Mouse (Mus musculus) adrenal gland, postnatal 25 days (tissue): ENCODE data around the gene Pygm. TPM values are rescaled to one million over a fixed set of nuclear protein-coding genes. Genes with fewer than 3 reads are reported as not detected.

Experiments used
- DNase-seq: peaks from one replicate; pipeline ENCODE4 v3.0.0; 2021; ENCODE audit warnings: mixed read lengths
- long read RNA-seq: library from polyadenylated mRNA; stranded (forward); transcript quantifications from one replicate; pipeline ENCODE4 v2.0.0, GENCODE M21; 2021
- total RNA-seq: library from RNA; stranded (reverse); gene quantifications from 2 replicates; pipeline ENCODE4 v1.2.3, GENCODE M21; 2021

Pygm gene
- 61.6 and 85.9 TPM in 2 replicates for total RNA-seq
- long read RNA-seq, transcript Pygm-201 (20 exons, 2,874 nt), result major isoform, 40 of 58 reads
- long read RNA-seq, partial matches to known transcripts, result 18 of 58 reads
- long read RNA-seq, other reads (novel, unspliced or antisense), result 0 of 58 reads

DNA sequence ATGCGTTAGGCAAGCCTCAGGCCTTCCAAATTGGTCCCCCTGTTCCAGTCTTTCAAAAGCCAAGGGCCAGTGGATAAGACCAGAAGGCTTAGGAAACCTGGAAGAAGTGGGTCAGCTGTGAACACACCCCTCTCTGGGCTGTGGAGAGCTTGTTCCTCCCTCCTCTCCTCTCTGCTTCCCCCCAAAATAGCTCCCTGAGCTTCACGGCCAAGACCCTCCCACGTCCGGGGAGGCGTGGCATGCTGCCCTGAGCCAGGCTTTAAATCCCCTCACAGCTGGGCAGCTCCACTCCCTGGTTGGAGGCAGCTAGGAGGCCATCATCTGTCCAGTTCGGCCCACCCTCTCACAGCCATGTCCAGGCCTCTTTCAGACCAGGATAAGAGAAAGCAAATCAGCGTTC is at the start of gene Pygm:
Pygm (plus strand) TSS at position 272 of the 400 bp plus-strand sequence.
- DNase-seq, result peak; percentile 64

DNA sequence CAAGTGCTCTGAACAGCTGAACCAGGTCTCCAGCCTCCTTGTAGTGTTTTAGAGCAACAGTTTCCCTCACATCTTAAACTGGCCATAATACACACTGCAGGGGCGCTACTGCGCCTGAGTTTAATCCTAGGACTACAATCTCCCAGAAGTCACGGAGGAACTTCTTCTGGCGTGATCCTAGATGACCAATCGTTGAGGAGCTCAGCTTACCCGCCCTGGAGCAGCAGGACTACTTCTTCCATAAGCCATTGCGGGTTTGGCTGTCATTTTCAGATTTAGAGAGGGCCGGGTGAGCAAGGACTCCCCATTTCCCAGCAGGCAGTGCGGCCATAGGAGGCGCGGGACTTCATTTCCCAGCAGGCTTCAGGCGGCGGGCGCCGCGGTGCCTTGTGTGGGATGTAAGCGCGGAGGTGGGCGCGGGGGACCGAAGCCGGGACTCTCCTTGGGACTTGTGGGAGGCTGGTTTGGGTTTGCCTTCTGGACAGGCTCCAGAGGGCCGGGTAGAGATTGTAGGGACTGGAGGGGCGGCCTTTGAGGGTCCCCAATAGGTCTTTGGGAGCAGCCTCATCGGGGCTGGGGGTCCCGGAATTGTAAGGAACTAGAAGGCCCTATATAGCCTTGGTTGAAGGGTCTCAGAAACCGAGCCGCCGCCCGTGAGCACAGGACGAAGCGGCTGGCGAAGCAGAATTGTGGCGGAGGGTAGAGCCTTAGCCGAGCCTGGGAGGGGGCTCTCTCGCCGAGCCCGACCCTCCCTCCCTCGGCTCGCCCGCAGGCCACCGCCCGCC is 49.3 kb upstream of the Pygm start, which contains the start of gene Men1:
Men1 (plus strand) TSS at position 307 of the 785 bp plus-strand sequence.
- DNase-seq, result peak; percentile 90

DNA sequence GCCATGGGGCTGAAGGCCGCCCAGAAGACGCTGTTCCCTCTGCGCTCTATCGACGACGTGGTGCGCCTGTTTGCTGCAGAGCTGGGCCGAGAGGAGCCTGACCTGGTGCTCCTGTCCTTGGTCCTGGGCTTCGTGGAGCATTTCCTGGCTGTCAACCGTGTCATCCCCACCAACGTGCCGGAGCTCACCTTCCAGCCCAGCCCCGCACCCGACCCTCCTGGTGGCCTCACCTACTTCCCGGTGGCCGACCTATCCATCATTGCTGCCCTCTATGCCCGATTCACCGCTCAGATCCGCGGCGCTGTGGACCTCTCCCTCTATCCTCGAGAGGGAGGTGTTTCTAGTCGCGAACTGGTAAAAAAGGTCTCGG is 48.8 kb upstream of the Pygm start:
- DNase-seq, result no peak

DNA sequence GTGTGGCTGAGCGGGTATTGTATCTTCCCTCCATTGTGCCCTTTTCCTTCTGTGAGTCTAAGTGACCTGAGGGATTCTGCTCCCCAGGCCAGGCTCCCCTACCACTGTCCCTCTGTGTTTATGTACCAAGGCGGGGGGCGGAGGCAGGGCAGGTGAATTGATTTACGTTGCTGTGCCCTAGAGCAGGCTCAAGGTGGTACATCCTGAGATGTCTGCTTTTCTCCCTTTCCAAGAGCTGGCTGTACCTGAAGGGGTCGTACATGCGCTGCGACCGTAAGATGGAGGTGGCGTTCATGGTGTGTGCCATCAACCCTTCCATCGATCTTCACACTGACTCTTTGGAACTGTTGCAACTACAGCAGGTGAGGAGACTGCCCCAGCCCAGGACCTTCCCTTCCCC is 47.3 kb upstream of the Pygm start:
- no peak for DNase-seq

DNA sequence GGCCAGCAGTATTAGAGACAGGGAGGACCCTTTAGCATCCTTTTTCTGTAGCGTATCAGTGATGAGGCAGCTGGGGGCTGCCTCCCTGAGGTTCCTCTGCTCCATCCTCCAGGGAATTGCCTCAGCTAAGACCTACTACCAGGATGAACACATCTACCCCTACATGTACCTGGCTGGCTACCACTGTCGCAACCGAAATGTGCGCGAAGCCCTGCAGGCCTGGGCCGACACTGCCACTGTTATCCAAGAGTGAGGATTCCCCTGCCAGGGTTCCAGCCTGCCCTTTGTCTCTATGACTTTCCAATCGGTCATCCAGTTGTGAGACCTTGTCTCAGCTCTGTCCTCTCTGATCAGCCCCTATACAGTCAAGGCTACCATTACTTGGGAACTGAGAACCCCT is 46.0 kb upstream of the Pygm start:
- DNase-seq, result no peak

DNA sequence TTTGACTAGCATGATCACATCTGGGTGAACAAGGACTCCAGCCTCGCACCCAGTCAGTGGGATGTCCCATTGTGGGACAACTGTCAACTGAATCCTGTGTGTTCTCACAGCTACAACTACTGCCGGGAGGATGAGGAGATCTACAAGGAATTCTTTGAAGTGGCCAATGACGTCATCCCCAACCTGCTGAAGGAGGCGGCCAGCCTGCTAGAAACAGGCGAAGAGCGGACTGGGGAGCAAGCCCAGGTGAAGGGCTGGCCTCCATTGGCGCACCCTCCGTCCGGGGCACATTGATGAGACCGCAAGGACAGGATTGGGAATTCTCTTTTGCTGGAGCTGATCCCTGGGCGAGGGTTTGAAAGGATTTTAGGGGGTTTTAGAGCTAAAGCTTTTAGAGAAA is 45.5 kb upstream of the Pygm start:
- no peak for DNase-seq

DNA sequence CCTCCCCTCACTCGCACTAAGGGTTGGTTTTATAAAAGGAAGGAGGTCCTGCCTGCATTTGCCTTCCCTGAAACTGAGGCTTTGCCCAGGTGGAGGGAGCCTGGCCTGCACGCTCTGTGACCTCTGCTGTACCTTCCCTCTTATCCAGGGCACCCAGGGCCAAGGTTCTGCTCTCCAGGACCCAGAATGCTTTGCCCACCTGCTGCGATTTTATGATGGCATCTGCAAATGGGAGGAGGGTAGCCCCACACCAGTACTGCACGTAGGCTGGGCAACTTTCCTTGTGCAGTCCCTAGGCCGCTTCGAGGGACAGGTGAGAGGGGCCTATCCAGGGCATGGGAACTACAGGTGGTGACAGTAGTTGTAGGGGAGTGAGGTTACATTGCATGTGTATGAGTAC is 45.0 kb upstream of the Pygm start:
- no peak for DNase-seq

DNA sequence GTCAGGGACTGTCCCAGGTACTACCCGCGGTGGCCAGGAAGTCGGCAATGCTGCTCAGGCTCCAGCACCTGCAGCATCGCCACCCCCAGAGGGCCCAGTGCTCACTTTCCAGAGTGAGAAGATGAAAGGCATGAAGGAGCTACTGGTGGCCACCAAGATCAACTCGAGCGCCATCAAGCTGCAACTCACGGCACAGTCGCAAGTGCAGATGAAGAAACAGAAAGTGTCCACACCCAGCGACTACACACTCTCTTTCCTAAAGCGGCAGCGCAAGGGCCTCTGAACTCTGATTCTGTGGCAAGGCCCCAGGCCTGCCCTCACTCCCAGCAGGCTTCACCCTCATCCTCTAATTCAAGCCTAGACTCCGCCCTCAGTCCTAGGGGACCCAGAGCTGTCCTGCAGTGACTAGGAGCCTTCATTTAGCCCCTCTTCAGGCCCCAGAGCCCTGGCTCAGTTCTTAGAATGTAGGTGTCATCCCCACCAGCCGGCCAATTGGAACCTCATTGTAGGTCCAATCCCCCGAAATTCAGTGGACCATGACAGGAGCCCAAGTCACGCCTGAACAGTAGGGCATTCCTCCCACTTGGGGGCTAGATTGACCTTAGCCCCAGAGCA is 44.2 kb upstream of the Pygm start:
- no peak for DNase-seq

DNA sequence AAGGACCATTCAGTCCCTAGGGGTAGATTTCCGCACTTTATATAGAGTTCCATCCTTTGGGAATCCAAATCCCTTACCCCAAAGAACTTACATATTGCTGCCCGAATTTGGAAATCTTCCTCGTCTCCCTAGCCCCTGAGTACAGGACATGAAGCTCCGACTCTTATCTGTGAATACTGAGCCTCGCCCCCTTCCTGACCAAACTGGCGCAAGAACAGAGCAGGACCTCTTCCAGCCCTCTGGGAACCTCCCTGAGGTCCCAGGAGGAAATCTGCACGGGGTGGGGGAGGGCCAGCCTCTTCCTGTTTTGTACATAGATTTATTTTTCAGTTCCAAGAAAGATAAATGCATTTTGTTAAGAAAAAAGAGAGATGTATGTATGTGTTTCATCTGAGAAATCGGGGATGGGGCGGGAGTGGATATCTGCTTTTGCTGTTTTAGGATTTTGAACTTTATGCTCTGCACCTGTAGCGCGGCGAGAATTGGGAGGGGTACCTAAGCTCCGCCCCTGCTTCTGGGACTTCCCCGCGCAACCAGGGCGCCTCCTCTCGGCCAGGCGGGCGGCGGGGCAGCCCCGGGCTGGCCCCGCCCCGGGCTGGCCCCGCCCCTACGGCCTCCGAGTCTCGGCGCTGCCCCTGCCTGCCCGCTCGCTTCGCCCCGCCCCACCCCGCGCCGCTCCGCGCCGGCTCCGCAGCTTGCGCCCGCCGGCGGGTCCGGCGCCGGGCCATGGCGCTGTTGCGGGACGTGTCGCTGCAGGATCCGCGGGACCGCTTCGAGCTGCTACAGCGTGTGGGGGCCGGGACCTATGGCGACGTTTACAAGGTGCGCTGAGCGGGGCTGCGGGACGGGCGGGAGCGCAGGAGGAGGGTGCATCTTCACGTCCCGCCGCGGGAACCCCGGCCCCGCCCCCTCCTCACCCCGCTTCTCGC is 43.4 kb upstream of the Pygm start, which contains the start of gene Map4k2:
Map4k2 (plus strand) TSS at position 612 of the 929 bp plus-strand sequence.
- peak; percentile 94 for DNase-seq

DNA sequence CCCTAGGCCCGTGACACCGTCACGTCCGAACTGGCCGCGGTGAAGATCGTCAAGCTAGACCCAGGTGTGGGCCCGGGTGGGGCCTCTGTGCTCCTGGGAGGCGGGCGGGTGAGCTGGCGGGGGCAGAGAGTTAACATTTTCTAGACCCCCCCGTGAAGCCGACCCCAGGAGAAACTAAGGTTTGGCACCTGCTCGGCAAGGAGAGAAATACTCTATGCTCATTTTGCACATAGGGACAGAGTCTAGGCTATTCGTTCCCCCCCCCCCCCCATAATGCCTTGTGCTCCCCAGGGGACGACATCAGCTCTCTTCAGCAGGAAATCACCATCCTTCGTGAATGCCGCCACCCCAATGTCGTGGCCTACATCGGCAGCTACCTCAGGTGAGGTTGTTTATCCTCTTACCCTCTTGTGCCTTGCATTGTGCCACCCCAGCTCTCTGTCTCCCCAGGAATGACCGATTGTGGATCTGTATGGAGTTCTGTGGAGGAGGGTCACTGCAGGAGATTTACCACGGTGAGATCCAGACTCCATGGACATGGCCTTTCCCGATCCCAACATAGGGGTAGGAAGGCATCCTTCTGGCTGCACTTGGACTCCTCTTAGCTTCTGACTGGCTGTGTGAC is 42.6 kb upstream of the Pygm start:
- no peak for DNase-seq

DNA sequence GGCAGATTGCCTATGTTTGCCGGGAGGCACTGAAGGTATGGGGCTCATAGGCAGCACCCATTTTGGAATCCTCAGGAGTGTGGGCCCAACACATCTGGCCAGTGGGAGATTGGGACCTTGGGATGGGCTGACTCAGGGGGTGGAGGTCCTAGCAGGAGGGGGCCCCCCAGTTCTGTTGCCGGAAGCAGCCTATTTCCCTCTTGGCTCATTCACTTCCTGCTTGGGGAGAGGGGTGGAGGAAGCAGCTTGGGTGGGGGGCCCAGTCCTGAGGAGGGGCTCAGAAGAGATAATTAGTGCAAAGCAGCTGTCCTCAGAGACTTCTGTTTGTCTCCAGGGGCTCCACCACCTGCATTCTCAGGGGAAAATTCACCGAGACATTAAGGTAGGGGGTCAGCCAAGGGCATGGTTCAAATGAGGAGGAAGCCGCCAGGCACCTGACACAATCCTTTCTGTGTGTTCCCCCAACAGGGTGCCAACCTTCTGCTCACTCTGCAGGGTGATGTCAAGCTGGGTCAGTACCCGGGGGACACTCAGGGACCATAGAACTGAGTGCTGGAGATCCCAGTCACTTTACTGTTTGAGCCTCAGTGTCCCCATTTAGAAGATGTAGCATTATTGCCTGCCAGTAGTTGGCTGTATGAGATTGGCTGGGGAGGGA is 41.8 kb upstream of the Pygm start:
- DNase-seq, result no peak

DNA sequence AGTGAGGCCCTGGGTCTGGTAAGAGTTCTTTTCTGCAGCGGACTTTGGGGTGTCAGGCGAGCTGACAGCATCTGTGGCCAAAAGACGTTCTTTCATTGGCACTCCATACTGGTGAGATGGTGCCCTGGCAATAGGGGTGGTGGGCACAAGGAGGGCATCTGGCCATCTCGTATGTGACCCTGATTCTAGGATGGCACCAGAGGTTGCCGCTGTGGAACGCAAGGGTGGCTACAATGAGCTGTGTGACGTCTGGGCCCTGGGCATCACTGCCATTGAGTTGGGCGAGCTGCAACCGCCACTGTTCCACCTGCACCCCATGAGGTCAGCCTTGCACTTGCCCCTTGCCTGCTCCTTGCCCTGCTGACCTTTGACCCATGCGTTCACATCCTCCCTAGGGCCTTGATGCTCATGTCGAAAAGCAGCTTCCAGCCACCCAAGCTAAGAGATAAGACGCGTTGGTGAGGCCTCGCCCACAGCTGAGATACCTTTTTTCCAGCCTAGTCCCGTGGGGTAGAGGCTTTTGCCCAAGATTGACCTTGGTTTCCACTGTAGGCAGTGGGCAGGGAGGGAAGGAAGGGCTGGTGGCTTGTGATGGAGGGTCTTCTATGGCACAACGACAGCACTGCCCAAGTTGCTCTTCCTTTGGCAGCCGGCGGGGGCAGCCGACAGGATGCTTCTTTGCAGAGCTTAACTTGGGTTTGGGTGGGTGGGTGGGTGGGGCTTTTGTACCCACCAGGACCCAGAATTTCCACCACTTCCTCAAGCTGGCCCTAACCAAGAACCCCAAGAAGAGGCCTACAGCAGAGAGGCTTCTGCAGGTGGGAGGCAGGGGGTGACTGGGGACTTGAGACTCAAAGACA is 40.9 kb upstream of the Pygm start:
- no peak for DNase-seq

DNA sequence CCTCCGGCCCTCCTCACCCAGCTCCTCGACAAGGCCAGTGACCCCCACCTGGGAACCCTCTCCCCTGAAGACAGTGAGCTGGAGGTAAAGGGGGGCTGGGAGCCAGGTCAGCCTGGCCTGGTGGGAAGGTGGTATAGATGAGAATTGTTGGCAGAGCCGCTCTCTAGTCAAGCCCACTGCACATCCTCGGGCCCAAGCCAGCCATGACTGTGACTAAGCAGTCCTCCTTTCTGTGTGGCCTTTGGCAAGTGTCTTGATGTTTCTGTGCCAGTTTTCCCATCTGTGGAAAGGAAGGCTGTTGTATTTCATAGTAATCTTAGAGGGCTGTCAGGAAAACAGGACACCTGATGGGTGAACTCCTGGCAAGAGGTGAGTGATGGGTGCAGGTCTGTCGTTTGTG is 40.2 kb upstream of the Pygm start:
- no peak for DNase-seq

DNA sequence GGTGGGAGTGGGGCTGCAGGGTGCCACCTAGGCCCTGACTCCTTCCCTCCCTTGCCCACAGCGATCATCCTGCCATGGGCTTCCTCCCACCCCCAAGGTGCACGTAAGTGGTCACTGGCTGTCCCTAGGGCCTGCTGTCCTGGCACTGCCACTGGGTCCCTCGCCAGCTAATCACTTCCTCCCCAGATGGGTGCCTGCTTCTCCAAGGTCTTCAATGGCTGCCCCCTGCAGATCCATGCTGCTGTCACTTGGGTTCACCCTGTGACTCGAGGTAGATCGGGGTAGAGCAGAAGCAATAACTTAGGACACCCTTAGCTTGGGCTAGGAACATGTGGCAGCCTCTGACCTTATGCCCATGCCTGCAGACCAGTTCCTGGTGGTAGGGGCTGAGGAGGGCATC is 38.2 kb upstream of the Pygm start:
- no peak for DNase-seq

DNA sequence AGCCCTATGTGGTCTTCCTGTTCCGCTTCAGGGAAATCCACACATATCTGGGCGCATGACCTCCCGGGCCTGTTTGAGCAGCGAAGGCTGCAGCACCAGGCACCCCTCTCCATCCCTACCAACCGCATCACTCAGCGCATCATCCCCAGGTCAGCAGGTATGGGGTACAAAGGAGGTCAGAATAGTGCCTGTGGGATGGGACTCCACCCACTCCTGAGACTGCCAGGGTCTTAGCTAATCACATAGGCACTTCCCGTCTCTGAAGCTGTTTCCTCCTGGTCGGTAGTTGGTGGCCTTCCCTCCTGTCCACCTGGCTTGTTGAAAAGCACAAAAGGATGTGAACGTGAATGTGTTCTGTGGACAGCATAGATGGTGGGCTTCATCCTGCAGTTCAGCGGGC is 37.5 kb upstream of the Pygm start:
- DNase-seq, result no peak

DNA sequence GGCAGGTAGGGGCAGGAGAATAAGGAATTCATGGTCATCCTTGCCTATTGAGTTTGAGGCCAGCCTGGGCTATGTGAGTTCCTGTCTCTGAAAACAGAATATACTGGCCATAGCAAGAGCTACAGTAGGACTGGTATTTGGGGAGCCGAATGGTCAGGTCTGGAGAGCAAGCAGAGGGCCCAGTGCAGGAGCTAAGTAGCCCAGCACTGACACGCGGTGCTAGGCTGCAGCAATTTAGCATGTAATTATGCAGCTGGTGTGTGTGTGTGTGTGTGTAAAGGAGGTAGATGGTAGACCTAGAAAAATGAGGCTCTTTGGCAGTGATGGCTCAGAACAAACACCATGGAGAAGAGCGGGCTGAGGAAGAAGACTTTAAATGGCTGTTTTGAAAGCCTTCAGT is 36.6 kb upstream of the Pygm start:
- DNase-seq, result no peak

DNA sequence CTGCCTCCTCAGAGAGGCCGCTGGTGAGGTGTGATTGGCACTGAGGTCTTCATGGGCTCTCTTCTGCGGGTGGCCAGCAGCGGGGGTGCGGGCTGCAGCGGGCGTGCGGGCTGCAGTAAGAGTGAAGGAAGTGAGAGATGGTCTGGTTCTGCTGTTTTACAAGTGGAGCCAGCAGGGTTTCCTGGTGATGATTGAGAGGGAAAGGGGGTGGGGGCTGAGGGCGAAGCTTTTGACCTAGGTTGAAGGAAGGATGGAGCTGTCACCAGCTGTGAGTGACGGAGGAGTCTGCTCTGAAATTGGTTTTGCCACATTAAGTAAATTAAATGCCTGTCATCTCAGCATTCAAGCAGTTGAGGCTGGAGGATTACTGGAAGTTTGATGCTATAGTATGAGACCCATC is 35.5 kb upstream of the Pygm start:
- DNase-seq, result no peak

DNA sequence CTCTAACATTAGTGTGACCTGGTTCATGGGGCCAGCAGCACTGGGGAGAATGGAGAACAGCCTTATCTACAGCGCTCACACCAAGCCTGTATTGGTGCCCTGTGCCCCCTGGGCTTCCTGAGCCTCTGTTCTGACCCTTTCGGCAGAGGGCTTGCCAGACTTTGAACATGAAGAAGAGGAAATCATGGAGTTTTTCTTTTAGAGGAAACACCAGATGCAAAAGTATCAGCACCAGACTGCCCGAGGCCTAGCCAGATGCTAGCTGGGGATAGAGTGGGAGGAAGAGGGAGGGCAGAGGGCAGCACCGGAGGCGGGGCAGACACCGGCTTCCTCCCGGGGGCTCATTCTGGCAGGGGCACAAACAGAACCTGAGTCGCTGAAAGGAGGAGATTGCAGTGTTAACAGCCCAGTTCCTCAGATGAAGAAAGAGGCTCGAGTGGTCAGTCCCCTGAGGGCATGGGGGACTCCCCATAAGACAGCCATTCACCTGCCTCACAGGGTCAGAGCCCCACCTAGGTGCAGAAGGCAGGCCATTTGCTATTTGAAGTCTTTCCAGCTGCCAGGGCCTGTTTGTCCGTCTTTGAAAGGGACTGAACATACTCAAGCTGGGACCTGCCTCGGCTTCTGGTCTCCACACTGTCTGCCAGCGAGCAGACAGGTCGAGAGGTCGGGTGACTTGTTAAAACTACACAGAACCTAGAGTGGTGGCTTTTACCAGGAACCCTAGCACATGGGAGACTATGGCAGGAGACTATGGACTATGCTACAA is 34.8 kb upstream of the Pygm start:
- peak; percentile 40 for DNase-seq

DNA sequence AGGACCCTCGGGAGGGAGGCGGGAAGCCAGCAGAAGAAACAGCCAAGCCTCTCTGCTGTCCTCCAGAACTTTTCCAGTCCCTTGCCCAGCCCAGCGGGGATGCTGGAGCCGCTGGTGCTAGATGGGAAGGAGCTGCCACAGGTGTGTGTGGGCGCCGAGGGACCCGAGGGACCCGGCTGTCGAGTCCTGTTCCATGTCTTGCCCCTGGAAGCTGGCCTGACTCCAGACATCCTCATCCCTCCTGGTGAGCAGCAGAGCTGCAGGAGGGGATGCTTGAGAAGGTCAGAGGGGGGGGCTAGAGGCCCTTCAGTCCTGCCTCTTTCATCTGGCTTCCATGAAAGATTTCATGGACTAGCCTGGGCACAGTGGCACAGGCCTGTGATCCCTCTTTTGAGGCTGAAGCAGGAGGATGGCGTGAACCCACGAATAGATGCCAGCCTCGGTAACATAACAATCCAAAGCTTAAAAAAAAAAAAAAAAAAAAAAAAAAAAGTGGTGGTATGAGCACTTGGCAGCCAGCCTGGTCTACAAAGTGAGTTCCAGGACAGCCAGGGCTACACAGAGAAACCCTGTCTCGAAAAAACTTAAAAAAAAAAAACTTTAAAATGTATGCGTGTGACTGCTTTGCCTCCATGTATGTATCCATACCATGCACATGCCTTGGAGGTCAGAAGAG is 32.6 kb upstream of the Pygm start:
- no peak for DNase-seq
